Mouse (Mus musculus): ENCODE measurements at regions not wholly inside any gene's neighbourhood (a gene's known extent, or its start where the extent isn't known, plus 50 kb on each side); places are given as distances from the start of the nearest gene placed in this dataset.

DNA sequence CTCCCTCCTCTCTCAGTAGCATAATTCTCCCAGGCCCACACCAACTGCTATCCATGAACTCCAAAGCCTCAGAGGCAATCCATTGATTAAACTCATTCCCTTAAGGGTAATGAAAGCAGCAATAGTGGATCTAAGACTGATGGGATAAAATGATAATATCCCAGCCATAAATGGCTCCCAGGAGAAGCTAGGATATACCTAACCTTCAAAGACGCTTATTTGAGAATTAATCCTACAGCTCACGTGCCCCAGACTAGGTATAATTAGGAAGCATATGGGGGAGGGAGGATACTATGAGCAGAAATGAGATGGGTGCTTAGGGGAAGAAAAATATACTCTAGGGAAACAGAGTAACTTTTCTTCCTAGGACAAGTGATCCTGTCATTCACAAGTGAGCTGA, 52.8 kb upstream of the Rnf32 start:
- Histone ChIP-seq H3K27ac (ENCODE audit: insufficient read depth, low read length) (no peak overlapping the region), H3K4me3 (ENCODE audit: insufficient read depth, low read length) (no peak overlapping the region), H3K4me1 (ENCODE audit: control insufficient read depth, insufficient read depth, low read length) (no peaks in the 10 kb centered on the region)
- TF ChIP-seq POLR2A (IDR thresholded peaks at IDR 0.05; ENCODE audit: extremely low read depth, insufficient read depth, low read length) (no peak), CTCF (IDR thresholded peaks at IDR 0.05; ENCODE audit: extremely low read depth, insufficient read depth, low read length) (no peak)

DNA sequence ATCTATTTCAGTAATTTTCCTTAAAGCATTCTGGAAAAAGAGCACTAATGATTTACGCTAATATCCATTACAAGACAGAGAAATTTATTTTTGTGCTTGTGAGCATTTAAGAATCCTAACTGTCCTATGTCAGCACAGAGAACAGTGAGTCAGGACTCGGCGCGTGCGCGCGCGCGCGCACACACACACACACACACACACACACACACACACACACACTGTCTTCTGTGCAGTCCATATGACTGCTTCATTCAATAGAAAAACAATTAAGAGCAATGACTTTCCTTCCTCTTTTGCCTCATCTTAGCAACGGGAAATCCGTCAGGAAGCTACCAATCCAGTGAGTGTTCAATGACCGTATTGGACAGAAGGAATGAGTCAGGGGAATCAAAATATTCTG, 53.3 kb upstream of the Rnf32 start:
- H3K4me1 ChIP-seq (ENCODE audit: control insufficient read depth, insufficient read depth, low read length): no peaks in the 10 kb centered on the region
- no peak for TF ChIP-seq CTCF (IDR thresholded peaks at IDR 0.05; ENCODE audit: extremely low read depth, insufficient read depth, low read length)
- no peak for TF ChIP-seq POLR2A (IDR thresholded peaks at IDR 0.05; ENCODE audit: extremely low read depth, insufficient read depth, low read length)

DNA sequence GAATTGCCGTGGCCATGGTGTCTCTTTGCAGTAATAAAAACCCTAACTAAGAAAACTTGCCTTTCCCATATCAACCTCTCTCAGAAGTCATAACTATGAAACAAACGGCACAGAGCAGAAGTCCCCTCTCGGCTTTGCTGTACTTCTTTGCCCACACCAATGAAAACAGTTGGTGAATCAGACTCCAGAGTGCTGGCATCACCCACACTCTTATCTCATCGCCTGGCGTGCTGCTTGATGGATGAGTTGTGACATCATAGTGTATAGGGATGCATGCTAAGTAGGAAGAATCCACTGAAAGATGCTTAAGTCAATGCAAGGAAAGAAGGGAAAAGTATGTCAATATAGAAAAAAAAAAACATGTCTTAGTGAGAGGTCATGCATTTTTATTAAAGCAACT, 58.3 kb upstream of the Rnf32 start:
- TF ChIP-seq CTCF (IDR thresholded peaks at IDR 0.05; ENCODE audit: extremely low read depth, insufficient read depth, low read length): no peak
- TF ChIP-seq POLR2A (IDR thresholded peaks at IDR 0.05; ENCODE audit: extremely low read depth, insufficient read depth, low read length): no peak
- Histone ChIP-seq H3K4me1 (ENCODE audit: control insufficient read depth, insufficient read depth, low read length) (no peaks in the 10 kb centered on the region), H3K27ac (ENCODE audit: insufficient read depth, low read length) (no peak overlapping the region), H3K4me3 (ENCODE audit: insufficient read depth, low read length) (no peak overlapping the region)

More for the DNA sequence above, 53.3 kb upstream of the Rnf32 start:
- Histone ChIP-seq H3K4me3 (ENCODE audit: insufficient read depth, low read length) (no peak overlapping the region), H3K27ac (ENCODE audit: insufficient read depth, low read length) (no peak overlapping the region)

DNA sequence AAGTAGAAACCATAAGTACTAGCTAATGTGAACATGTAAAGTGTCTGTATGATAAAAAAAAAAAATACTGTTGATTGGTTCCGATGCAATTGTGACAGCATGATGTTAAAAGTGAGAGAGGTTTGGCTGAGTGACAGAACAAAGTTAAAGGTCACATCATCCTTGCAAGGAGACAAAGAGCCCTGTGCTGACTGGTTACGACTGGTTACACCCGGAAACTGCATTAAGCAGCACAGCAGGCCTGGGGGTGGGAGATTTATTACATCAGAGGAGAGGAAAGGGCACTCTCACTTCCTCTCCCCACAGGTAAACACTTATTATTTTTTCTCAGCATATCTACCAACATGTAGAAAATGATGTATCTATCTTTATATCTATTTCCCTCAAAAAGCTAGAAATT, 63.5 kb upstream of the Rnf32 start:
- no peak overlapping the region for H3K27ac ChIP-seq (ENCODE audit: insufficient read depth, low read length)
- H3K4me3 ChIP-seq (ENCODE audit: insufficient read depth, low read length): no peak overlapping the region
- no peak for TF ChIP-seq CTCF (IDR thresholded peaks at IDR 0.05; ENCODE audit: extremely low read depth, insufficient read depth, low read length)
- no peak for TF ChIP-seq POLR2A (IDR thresholded peaks at IDR 0.05; ENCODE audit: extremely low read depth, insufficient read depth, low read length)
- no peaks in the 10 kb centered on the region for H3K4me1 ChIP-seq (ENCODE audit: control insufficient read depth, insufficient read depth, low read length)

DNA sequence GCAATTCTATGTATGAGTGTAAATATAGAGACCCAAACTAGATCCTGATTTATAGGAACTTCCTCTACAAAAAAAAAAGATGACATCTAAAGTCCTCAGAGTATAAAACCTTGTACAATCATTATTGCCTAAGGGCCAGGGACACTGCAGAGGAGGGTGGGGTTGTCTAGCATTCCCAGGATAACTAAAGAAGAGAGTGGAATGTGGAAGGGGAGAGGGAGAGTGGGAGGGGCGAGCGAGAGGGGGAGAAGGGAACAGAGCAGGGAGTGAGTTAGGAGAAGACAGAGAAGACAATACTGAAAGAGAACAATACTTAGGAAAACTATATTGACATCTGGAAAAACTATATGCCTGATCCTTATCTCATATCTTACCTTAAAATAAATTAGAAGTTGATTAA, 64.0 kb upstream of the Rnf32 start:
- no peak for TF ChIP-seq CTCF (IDR thresholded peaks at IDR 0.05; ENCODE audit: extremely low read depth, insufficient read depth, low read length)
- TF ChIP-seq POLR2A (IDR thresholded peaks at IDR 0.05; ENCODE audit: extremely low read depth, insufficient read depth, low read length): no peak
- H3K4me1 ChIP-seq (ENCODE audit: control insufficient read depth, insufficient read depth, low read length): no peaks in the 10 kb centered on the region
- H3K4me3 ChIP-seq (ENCODE audit: insufficient read depth, low read length): no peak overlapping the region
- H3K27ac ChIP-seq (ENCODE audit: insufficient read depth, low read length): no peak overlapping the region

DNA sequence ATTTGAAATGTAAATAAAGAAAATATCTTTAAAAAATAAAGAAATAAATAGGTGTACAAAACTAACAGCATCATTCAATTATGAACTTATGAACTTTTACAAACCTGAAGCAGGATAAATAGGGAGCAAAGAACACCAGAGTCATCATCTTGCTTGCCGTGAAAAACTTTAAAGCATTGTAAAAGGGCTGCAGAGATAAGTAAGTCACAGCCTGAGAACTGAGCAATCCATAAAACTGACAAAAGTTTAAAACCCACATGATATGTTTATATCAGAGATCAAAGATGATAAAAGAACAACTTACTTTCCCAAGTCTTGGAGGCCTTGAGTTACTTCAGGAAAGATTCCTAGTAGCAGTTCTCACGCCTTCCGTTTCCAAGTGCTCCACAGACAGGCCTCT, 66.1 kb upstream of the Rnf32 start:
- no peak for TF ChIP-seq CTCF (IDR thresholded peaks at IDR 0.05; ENCODE audit: extremely low read depth, insufficient read depth, low read length)
- H3K27ac ChIP-seq (ENCODE audit: insufficient read depth, low read length): no peak overlapping the region
- H3K4me3 ChIP-seq (ENCODE audit: insufficient read depth, low read length): no peak overlapping the region
- no peaks in the 10 kb centered on the region for H3K4me1 ChIP-seq (ENCODE audit: control insufficient read depth, insufficient read depth, low read length)

DNA sequence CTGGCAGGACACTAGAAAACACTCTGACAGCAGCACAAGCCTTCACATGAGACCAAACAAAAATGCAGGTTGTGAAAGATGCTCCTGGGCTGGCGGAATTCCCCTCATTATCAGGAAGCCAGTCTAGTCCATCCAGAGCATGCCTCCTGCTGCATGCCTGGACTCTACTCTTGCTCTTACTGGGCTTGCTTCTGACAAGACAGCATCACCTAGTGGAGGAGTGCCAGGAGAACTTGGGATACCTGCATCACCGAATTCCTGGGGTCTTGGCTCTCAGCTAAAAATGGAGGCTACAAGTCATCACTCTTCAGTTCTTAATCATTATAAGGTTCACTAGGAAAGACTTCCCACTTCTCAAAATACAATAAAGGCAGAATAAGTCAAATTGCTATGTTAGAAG, 78.8 kb upstream of the Rnf32 start:
- no peak for TF ChIP-seq POLR2A (IDR thresholded peaks at IDR 0.05; ENCODE audit: extremely low read depth, insufficient read depth, low read length)
- no peak for TF ChIP-seq CTCF (IDR thresholded peaks at IDR 0.05; ENCODE audit: extremely low read depth, insufficient read depth, low read length)
- no peak overlapping the region for H3K4me3 ChIP-seq (ENCODE audit: insufficient read depth, low read length)
- no peaks in the 10 kb centered on the region for H3K4me1 ChIP-seq (ENCODE audit: control insufficient read depth, insufficient read depth, low read length)
- H3K27ac ChIP-seq (ENCODE audit: insufficient read depth, low read length): no peak overlapping the region

DNA sequence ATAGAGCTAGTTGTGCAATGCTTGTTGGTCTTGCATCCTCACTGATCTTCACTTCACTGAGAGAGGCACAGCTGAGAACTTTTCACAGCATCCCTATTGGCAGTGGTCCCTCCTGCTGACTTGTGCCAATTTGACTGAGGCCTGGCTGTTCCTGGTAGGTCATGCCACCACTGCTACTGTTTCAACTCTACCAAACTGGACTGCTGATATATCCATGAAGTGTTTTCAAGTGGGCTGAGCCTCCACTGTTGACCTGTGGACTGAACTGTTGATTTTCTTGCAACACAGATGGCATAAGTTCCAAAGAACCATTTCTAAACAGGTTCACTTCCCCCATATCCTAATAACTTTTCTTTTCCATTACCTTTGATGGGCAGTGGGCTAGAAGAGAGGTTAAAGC, 83.3 kb upstream of the Rnf32 start:
- no peak overlapping the region for H3K4me3 ChIP-seq (ENCODE audit: insufficient read depth, low read length)
- H3K4me1 ChIP-seq (ENCODE audit: control insufficient read depth, insufficient read depth, low read length): no peaks in the 10 kb centered on the region
- no peak overlapping the region for H3K27ac ChIP-seq (ENCODE audit: insufficient read depth, low read length)
- TF ChIP-seq POLR2A (IDR thresholded peaks at IDR 0.05; ENCODE audit: extremely low read depth, insufficient read depth, low read length): no peak
- TF ChIP-seq CTCF (IDR thresholded peaks at IDR 0.05; ENCODE audit: extremely low read depth, insufficient read depth, low read length): no peak

DNA sequence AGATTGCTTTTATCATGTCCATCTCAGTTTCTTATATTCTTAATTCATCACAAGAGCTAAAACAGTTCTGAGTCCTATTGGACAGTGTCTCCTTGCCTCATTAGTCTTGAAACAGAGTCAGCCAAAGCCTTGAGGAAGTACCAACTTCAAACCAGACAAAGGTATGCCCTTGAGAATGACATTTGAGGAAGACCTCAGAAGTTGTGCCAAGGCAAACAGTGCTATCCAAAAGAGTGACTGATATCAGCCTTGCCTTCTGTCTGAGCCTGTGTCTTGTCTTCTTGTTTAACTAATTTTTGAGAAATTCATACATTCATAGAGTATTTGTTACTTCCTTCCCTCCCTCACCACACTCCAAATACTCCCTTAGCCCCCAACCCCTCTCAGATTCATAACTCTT, 88.5 kb upstream of the Rnf32 start:
- no peak overlapping the region for H3K27ac ChIP-seq (ENCODE audit: insufficient read depth, low read length)
- H3K4me1 ChIP-seq (ENCODE audit: control insufficient read depth, insufficient read depth, low read length): no peaks in the 10 kb centered on the region
- H3K4me3 ChIP-seq (ENCODE audit: insufficient read depth, low read length): no peak overlapping the region
- TF ChIP-seq POLR2A (IDR thresholded peaks at IDR 0.05; ENCODE audit: extremely low read depth, insufficient read depth, low read length) (no peak), CTCF (IDR thresholded peaks at IDR 0.05; ENCODE audit: extremely low read depth, insufficient read depth, low read length) (no peak)

DNA sequence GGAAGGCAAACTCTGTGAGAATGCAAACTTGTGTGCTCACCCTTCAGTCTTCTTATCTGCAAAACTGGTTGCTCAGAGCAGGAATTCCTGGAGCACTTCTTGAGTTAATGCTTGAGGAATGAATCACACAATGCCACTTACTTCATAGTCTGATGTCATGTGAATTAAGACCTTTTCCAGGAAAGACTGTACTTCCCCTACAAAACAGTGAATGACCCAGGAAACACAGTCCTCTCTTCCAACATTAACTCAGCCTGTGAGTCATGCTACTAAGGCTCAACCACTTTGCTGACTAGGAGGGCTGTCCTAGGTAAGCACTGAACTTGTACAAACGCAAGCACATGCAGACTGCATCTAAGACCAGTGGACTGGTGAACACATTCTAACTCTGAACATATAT, 112.5 kb upstream of the Rnf32 start:
- no peaks in the 10 kb centered on the region for H3K4me1 ChIP-seq (ENCODE audit: control insufficient read depth, insufficient read depth, low read length)
- TF ChIP-seq POLR2A (IDR thresholded peaks at IDR 0.05; ENCODE audit: extremely low read depth, insufficient read depth, low read length) (no peak), CTCF (IDR thresholded peaks at IDR 0.05; ENCODE audit: extremely low read depth, insufficient read depth, low read length) (no peak)
- H3K27ac ChIP-seq (ENCODE audit: insufficient read depth, low read length): no peak overlapping the region

DNA sequence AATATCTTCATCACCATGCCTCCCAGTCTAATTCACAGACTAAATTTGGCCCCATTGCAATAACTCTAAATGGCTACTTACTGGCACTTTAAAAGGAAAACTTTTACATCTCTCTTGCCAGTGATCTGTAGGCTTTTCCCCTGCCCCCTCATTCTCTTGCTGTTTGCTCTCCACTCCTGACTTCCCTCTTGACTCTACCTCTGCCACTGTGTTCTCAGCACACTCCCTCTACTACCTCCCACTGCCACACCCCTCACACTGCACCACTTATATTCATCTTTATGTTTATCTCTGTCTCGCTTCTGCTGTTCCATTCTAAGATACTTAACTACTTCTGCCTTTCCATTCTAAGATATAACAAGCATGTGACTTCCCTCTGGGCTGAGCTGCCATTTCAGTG, 141.4 kb upstream of the Rnf32 start:
- no peaks in the 10 kb centered on the region for H3K4me1 ChIP-seq (ENCODE audit: control insufficient read depth, insufficient read depth, low read length)
- no peak for TF ChIP-seq POLR2A (IDR thresholded peaks at IDR 0.05; ENCODE audit: extremely low read depth, insufficient read depth, low read length)
- TF ChIP-seq CTCF (IDR thresholded peaks at IDR 0.05; ENCODE audit: extremely low read depth, insufficient read depth, low read length): no peak
- H3K27ac ChIP-seq (ENCODE audit: insufficient read depth, low read length): no peak overlapping the region
- no peak overlapping the region for H3K4me3 ChIP-seq (ENCODE audit: insufficient read depth, low read length)

More for the DNA sequence above, 112.5 kb upstream of the Rnf32 start:
- no peak overlapping the region for H3K4me3 ChIP-seq (ENCODE audit: insufficient read depth, low read length)
